Mouse (Mus musculus): ENCODE results near the gene Lrrc28.

Gene Lrrc28

DNA sequence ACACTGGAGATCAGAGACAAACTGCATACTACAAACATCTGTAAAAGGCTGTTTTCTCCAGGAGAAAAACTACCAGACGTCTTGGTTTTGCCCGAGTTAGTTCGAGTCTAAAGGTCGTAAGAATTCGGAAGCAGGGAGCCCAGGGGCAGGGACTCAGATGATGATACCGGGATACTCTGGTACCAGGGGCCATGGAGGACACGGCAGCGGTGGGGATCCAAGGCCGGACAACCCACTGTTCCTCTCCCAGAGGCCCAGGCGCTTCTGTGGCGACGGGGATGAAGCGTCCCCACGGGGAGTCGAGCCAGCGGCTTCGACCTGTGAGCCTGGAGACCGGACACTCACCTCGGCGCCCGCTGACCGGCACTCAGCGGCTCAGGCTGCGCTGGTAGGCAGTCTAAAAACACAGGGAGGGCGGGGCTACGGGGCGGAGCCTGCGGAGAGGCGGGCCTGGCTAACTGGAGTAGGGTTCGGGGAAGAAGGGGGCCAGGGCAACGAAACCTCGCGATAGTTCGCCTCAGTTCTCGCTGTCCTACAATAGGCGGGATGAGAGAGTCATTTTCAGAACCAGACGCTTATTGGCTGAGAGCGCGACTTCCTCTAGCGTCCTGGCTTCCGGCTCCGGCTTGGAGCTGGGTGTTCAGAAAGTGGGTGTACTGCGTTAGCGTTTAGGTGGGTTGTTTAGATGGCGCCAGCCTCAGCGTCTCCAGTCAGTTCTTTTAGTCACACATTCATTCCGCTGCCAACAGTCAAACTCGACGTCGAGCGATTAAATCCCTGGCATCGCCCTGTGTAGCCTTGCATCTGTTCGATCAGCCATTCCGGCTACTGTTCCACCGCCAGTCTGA, at the start of gene Lrrc28:
Lrrc28 (minus strand) TSS at position 436 of the 848 bp plus-strand sequence.
- DNase-seq (ENCODE audit: low read depth), result peak; percentile 99

DNA sequence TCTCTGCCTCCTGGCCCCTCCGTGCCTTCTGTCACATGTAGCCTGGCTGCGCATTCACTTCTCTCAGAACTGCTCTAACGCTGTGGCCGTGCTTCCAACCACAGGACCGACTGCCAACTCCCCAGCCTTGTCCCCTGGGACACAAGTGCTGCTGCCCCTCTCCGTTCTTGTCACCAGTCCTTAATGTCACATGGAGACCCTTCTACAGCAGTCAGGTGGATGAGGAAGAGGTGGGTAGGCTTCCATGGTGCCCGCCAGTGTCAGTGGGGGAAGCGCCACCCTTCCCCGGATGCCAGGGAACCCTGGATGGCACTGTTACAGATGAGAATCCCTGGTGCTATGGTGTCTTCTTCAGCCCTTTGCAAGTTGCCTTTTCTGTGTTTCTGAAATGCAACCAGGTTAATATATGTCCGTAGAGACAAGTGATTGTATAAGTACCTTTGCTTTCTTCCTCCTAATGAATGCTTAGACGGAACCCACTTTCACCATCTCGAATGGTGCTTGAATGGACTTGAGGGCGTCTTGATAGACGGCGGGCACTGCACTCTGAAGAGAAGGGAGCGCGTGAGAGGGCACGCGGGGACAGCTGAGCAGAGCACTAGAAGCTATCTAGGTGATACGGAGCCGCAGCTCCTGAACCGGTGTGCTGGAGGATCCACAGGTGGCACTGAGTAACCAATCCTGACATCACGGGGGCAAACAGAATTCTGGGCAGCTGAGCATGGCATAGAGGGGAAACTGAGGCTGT, 47.9 kb upstream of the Lrrc28 start:
- DNase-seq (ENCODE audit: low read depth), result no peak

DNA sequence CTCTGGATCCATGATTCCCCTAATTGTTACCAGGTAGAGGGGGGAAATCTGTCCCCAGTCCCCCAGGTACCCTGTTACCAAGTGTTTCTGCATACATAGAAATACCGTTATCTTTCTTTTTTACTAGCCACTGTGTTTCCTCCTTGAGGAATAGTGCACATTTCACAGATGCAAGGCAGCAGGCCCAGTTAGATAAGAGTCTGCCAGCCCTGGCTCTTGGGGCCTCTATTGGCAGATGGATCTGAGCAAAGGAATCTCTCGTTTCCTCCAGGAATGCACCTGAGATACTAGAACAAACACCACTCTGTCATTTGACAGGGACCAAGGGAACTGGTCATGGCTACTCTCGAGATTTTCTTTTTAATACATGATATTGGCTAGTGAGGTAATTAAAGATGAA, 47.1 kb upstream of the Lrrc28 start:
- DNase-seq (ENCODE audit: low read depth), result no peak

DNA sequence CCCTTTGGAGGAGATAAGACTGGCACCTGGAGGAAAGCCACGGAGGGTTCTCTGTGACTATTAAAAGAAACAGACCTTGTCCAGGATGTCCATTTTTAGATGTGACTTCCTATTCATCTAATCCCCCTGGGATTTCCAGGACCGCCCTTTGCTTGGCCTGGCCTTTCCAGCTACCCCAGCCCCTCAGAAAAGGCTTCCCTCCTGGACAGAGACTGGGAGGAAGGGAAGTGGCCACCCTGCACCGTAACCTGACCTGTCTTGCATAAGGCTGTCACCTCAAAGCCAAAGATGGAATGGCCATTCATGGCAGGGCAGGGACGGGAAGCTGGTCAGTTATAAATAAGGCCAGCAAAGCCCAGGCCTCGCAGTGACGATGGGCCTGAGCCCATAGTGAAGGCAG, 46.0 kb upstream of the Lrrc28 start:
- DNase-seq (ENCODE audit: low read depth), result no peak

DNA sequence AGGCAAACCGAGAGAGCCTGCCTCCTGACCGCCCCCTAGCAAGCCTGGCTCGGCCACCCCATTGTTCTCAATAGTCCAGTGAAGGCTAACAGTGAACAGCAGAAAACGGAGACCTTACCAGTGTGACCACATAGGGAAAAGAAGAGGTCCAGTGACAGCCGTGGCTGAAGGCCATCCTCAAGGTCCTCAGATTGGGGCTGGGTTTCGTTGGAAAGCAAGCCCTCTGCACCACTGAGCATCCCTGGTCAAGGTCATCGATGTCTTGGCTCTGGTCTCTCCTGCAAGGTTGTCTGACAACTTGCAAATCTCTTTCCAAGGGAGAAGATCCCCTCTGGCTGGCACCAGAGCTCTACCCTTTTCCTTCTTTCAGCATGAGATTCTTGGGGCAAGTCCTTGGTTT, 44.7 kb upstream of the Lrrc28 start:
- DNase-seq (ENCODE audit: low read depth), result no peak

DNA sequence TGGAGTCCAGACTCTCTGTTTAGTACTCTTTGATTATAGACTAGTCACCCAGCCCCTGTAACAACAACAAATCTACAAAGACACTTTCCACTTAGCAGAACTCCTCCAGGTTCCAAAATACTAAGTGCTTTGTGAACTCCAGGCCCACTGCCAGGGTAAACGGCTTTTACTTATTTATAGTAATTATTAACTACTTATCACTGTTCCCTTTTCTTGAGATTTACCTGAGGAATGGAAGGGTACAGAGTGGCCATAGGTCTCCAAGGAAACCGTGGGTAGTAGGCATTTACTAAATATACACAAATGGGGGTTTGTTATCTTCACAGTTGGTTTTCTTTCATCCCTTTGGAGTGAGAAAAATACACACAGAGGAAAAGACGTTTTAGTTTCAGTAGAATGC, 43.2 kb upstream of the Lrrc28 start:
- DNase-seq (ENCODE audit: low read depth), result no peak

DNA sequence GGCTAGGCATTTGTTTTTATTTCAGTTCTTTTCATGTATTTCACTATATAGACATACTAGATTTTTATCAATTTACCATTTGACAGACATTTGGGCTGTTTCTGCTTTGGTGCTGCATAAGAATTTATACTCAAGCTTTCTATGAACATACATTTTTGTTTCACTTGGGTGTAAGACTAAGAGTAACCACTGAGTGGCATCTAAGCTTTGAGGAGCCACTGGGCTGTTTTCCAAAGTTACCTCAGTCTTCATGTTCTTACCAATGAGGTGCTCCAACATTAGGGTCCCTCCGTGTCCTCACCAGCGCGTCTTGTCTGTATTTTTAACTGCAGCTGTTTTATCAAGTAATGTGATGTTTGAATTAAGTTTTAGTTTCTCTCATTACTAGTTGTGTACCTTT, 41.5 kb upstream of the Lrrc28 start:
- DNase-seq (ENCODE audit: low read depth), result no peak

DNA sequence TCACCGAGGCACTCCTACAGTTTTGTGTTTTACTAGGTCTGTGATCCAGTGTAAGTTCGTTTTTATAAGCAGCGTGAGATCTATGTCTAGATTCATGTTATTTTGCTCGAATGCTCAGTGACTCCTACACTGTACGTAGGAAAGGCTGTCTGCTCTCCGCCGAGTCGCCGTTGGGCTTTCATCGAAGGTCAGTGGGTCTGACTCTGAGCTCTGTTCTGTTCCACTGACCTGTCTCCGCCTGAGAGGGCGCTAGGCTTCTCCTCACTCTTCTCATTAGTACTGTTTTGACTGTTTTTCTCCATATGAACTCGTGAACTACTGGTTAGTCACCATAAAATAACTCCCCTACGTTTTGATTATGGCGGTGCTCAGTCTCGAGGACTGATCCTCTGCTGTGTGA, 37.9 kb upstream of the Lrrc28 start:
- no peak for DNase-seq (ENCODE audit: low read depth)

DNA sequence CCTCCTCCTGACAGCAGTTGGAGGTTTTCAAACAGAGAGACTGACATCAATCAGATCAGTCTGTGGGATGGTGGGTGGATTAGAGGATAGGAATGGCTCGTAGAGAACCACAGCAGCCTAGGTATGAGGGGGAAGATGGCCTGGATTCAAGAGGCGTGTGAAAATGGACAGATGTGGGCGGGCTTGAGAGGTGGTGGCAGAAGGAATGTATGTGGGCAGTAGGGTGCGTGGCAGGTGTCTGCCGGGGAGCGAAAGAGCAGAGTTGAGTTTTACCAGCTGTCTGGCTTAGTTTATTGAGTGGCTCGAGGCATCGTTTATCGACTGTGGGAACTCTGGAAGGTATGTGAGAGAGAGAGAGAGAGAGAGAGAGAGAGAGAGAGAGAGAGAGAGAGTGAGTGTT, 36.0 kb upstream of the Lrrc28 start:
- DNase-seq (ENCODE audit: low read depth), result no peak

DNA sequence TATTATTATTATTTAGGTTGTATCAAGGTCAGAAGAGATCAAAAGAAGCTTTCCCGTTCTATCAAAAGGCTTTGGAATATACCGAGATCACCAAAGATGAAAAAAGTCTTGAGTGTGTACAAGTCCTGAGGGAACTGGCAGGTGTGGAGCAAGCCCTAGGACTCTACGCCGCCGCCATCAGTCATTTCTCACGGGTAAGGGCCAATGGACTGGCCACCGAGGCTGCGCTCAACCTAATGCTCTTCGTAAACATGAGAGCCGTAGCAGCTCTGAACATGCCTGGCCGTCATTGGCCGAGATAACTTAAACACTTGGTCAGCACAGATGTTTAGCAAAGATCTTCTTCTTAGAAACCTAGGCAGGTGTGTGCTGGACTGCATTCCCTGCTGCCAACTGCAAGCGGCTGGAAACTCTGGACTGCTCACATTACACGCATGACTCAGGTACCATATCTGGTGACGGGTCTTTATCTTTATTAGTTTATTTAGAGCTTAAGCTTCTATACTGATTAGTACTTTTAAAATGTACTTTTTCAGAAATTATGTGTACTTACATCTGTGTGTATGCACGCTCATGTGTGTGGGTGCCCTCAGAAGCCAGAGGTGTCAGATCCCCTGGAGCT, 33.9 kb upstream of the Lrrc28 start:
- DNase-seq (ENCODE audit: low read depth), result no peak

DNA sequence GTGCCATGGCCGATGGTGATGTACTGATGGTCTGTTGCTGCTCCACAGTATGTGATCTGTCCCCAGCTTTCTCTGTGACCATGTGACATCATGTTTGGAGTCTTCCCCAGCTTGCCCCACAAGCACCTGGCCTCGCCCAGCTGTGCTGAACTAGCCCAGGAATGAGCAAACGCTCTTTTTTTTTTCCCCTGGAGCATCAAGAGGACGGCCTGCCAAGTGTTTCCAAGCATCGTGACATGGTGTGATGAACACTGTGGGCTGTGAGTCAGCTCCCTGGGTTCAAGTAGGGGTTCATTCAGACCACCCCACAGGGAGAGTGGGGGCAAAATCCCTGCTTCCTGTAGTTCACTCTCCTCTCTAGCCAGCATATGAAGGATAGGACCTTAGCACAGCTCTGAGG, 28.6 kb upstream of the Lrrc28 start:
- no peak for DNase-seq (ENCODE audit: low read depth)

DNA sequence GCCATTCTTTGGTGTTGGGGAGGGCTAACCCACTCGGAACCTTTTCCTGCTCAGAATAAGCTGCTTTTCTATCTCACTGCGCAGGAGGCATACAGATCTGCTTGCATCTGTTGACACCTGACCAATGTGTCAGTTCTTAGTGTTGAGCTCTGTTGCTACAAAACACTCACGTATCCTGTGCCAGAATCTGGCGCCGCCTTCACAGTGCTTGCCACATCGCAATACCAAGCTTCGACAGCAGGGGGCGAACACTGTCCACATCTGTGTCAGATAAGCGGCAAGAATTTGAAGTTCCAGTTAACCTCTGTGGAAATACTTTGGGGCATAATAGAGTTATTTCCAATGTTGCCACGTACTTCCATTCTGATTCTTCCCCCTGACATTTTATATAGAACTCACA, 27.6 kb upstream of the Lrrc28 start:
- peak; percentile 74 for DNase-seq (ENCODE audit: low read depth)

DNA sequence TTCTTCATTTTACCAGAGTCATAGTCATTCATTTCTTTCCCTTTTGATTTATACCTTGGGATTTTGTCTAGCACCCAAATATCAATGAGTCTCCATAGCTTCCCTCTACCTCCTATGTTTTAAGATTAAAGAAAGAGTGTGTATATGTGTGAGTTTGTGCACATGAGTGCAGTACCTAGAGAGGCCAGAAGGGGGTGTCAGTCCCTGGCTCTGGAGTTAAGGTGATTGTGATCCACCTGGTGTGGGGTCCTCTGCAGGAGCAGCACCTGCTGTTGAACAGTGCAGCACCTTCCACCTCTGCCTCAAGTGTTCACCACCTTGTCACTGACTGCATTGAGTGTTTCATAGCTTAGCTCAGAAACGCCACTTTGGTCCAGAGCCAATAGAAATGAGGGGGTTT, 25.9 kb upstream of the Lrrc28 start:
- no peak for DNase-seq (ENCODE audit: low read depth)

DNA sequence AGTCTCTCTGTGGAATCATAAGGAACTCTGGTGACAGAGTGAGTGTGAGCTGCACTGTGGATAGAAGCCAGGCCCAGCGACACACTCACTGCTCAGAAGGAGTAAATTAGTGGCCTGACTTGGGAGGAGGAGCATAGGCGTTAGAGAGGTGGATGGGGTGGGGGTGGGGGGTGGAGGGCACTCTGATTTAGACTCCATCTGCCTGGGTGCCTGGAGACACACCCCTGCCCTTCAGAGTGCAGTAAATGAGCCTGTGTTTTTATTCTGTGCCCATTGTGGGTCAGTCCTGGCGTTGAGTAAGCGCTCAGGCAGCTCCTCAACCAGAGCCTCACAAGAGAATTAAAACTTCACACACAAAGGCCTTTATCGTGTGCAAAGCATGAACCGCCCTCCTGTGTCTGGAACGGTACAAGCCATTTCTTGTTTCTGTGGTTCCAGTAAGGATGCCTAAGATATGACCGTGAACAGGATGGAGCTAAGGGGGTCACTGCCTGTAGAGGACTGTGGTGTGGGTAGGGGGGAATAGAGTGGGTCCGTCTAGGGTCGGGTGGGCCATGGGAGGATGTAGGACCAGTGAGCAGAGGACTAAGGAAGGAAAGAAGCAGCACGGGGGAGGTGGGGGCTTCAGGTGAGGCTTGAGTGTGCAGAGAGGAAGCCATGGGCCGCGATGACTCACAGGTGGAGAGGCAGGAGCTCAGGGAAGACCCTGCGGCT, 19.1 kb upstream of the Lrrc28 start:
- DNase-seq (ENCODE audit: low read depth), result no peak

DNA sequence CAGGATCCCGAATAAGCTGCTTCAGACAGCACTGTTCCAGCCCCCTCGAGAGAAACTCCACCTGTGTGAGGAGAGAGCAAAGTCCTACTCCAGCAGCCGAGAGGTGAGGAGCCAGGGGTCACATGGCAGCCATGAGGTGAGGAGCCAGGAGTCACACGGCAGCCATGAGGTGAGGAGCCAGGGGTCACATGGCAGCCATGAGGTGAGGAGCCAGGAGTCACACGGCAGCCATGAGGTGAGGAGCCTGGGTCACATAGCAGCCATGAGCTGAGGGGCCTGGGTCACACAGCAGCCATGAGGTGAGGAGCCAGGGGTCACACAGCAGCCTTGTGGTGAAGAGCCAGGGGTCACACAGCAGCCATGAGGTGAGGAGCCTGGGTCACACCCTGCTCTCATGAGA, 17.4 kb upstream of the Lrrc28 start:
- DNase-seq (ENCODE audit: low read depth), result no peak

DNA sequence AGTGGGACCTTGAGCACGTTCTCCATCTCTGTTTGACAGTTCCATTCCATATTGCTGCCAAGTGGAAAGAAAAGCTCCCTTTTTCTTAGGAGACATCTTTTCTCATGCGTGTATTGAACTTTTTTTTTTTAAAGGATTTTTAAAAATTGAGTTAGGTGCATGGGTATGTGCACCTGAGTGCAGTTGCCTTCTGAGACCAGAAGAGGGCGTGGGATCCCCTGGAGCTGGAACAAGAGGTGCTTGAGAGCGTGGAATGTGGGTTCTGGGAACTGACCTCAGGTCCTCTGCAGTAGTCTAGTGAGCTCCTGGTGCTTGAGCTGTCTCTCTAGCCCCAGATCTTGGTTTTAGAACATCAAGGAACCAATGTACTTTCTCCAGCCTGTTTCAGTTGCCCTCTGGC, 13.0 kb upstream of the Lrrc28 start:
- DNase-seq (ENCODE audit: low read depth), result no peak

DNA sequence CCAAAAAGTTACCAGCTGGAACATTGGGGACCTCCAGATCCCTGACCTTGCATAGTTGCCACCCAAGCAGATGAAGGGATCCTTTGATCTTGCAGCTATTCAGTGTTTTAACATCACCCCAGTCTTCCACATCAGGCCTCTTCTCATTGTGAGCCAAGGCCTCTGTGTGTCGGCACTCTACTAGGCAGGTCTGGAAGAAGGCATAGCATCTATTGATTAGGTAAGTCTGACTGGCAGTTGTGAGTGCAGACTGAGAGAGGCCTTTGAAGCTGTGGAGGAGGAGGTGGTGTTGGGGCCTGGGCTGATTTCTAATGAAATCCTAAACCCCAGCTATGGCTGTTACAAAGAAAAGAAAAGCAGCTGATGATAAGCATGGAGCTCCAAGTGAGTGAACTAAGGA, 10.1 kb upstream of the Lrrc28 start:
- no peak for DNase-seq (ENCODE audit: low read depth)

DNA sequence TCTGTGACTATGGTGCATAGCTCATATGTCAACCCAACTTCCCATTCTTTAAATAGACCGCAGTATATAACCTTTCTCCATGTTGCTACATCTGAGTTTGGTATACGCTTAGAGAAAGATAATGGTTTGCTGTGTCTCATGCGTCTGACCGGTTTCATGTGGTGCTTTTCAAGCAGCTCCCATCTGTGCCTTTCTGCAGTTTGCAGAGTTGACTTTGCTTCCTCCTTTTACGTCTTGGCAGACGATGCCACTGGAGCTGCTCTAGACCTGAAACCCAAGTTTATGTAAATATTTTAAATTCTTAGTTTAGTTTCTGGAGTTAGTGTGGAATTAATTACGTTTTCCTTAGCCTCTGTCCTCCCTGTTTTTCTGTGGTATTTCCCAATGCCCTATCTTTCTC, 9.6 kb upstream of the Lrrc28 start:
- DNase-seq (ENCODE audit: low read depth), result no peak

DNA sequence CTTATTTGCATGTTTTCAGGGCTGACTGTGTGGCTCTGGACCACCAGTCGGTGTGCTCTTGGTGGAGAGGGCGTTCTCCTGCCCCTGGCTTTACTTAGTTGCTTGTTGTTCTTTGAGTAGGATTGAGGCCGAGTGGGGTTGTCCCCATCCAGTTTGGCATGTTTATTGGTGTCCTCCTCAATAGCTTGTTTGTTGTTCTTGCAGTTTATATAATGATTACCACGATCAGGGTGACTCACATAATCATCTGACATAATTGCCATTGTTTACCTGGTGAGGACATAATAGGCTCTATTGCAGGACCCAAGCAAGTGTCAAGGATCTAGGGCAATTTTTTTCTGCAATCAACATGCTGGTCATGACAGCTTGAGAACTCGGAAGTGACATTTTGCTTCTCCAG, 7.1 kb upstream of the Lrrc28 start:
- peak; percentile 15 for DNase-seq (ENCODE audit: low read depth)

DNA sequence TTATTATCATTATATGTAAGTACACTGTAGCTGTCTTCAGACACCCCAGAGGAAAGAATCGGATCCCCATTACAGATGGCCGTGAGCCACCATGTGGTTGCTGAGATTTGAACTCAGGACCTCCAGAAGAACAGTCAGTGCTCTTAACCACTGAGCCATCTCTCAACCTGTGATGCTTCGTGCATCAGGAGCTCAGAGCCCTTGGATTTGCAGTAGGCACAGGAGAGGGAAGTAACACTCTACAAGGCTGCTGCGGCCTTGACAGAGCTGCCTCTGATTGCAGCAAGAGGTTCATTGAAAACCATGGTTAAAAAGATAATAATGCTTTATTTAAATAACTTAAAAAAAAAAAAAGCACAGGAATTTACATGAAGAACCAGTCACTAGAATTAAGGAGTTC, 3.3 kb upstream of the Lrrc28 start:
- DNase-seq (ENCODE audit: low read depth), result no peak

DNA sequence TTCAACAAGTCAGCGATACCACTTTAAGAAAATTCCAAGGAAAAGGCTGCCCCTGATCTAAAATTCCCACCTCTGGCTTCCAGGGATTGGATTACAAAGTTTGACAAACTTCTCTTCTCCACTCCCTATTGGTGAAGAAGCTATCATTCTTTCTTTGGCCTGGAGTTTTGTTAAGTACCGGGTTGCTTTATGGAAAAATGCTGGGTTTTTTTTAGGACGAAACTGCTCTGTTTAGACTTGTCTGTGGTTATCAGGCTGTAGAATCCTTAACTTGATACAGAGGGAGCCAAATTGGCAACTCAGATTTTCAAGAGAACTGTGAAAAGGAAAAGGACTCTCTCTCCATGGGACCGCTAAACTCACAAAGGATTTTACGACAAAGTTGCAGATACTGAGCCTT, 2.2 kb upstream of the Lrrc28 start, which contains the start of gene Ttc23:
Ttc23 (plus strand) TSS at position 134 of the 400 bp plus-strand sequence.
- DNase-seq (ENCODE audit: low read depth), result no peak

DNA sequence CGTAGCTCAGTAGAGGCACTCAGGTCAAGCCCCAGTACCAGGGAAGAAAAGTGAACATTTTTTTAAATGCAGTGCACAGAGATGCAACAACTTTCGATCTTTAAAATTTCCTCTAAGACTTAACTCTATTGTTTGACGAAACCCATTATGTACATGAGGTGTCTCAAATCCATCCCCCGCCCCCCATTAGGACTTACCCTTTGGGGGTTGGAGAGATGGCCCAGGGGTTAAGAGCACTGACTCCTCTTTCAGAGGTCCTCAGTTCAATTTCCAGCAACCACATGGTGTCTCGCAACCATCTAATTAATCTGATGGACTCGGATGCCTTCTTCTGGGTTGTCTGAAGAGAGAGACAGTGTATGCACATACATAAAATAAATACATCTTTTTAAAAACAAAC, 1.1 kb upstream of the Lrrc28 start:
- peak; percentile 42 for DNase-seq (ENCODE audit: low read depth)

DNA sequence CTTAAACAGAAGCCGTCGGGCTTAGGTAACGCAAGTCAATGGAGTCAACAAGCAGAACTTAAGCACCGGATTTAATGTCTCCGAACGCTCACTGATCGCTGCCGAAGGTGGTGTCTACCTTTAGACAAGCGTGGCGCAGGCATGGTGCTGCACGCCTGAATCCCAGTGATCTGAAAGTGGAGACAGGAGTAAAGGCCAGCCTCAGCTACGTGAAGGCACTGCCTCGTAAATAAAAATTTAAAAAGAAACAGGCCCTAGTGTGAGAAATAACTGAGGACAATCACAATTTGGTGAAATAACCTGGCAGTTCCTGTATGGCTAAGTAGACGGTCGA, 580 bp upstream of the Lrrc28 start:
- no peak for DNase-seq (ENCODE audit: low read depth)
